Mouse (Mus musculus): ENCODE measurements around the gene Msgn1. TPM values are rescaled to one million over a fixed set of nuclear protein-coding genes. Genes with fewer than 3 reads are reported as not detected.

The Msgn1 gene
- polyA plus RNA-seq, 1 experiment from 2014 or later: not detected

GRCm38 (mm10) chr12:11222566-11222965 is 13.8 kb upstream of the Msgn1 start:
- H3K4me1 ChIP-seq (ENCODE audit: control insufficient read depth, insufficient read depth, low read length): no peaks in the 10 kb centered on the region
- no peak overlapping the region for H3K27ac ChIP-seq (ENCODE audit: low read depth, low read length)
- no peaks in the 10 kb centered on the region for H3K36me3 ChIP-seq (ENCODE audit: control insufficient read depth, insufficient read depth, low read length)
- no peak overlapping the region for H3K4me3 ChIP-seq (ENCODE audit: low read depth, low read length)
- no peaks in the 10 kb centered on the region for H3K9me3 ChIP-seq (ENCODE audit: control insufficient read depth, low read length)
- ATAC-seq (ENCODE audit: low FRiP score) (no peak), DNase-seq (ENCODE audit: low spot score, missing footprints) (no peak)
- no peaks in the 10 kb centered on the region for H3K27me3 ChIP-seq (ENCODE audit: control insufficient read depth, insufficient read depth, low read length)
- 66% methylated on average over 3 of the region's 3 CpGs for WGBS
- H3K9ac ChIP-seq (ENCODE audit: low read length): no peak overlapping the region
- H3K4me2 ChIP-seq: no peak overlapping the region

GRCm38 (mm10) chr12:11221524-11222330 is 13.0 kb upstream of the Msgn1 start:
- H3K4me3 ChIP-seq (ENCODE audit: low read depth, low read length): no peak overlapping the region
- no peak overlapping the region for H3K9ac ChIP-seq (ENCODE audit: low read length)
- DNase-seq (ENCODE audit: low spot score, missing footprints) (peak; percentile 90), ATAC-seq (ENCODE audit: low FRiP score) (peak; percentile 67)
- H3K4me1 ChIP-seq (ENCODE audit: control insufficient read depth, insufficient read depth, low read length): no peaks in the 10 kb centered on the region
- no peaks in the 10 kb centered on the region for H3K9me3 ChIP-seq (ENCODE audit: control insufficient read depth, low read length)
- H3K4me2 ChIP-seq: no peak overlapping the region
- H3K36me3 ChIP-seq (ENCODE audit: control insufficient read depth, insufficient read depth, low read length): no peaks in the 10 kb centered on the region
- H3K27ac ChIP-seq (ENCODE audit: low read depth, low read length): peak overlapping the region; percentile 17; the same call in 1 of the 2 replicates
- H3K27me3 ChIP-seq (ENCODE audit: control insufficient read depth, insufficient read depth, low read length): no peaks in the 10 kb centered on the region
- WGBS: 53% methylated on average over 20 of the region's 20 CpGs

- H3K27ac ChIP-seq (ENCODE audit: low read depth, low read length): no peak overlapping the region
- no peak overlapping the region for H3K9ac ChIP-seq (ENCODE audit: low read length)
- ATAC-seq (ENCODE audit: low FRiP score): no peak
- no peaks in the 10 kb centered on the region for H3K9me3 ChIP-seq (ENCODE audit: control insufficient read depth, low read length)
- H3K4me1 ChIP-seq (ENCODE audit: control insufficient read depth, insufficient read depth, low read length): no peaks in the 10 kb centered on the region
- H3K36me3 ChIP-seq (ENCODE audit: control insufficient read depth, insufficient read depth, low read length): no peaks in the 10 kb centered on the region
- 86% methylated on average over 7 of the region's 7 CpGs for WGBS
- no peak overlapping the region for H3K4me3 ChIP-seq (ENCODE audit: low read depth, low read length)
- no peak for DNase-seq (ENCODE audit: low spot score, missing footprints)
- no peaks in the 10 kb centered on the region for H3K27me3 ChIP-seq (ENCODE audit: control insufficient read depth, insufficient read depth, low read length)
- no peak overlapping the region for H3K4me2 ChIP-seq
Measured at GRCm38 (mm10) chr12:11217726-11218250, 9.0 kb upstream of the Msgn1 start.

- 64% methylated on average over 3 of the region's 3 CpGs for WGBS
- no peak overlapping the region for H3K4me2 ChIP-seq
- no peak overlapping the region for H3K4me3 ChIP-seq (ENCODE audit: low read depth, low read length)
Measured at GRCm38 (mm10) chr12:11216454-11216853, 7.7 kb upstream of the Msgn1 start.

GRCm38 (mm10) chr12:11215555-11215954 is 6.8 kb upstream of the Msgn1 start:
- H3K9me3 ChIP-seq (ENCODE audit: control insufficient read depth, low read length): no peaks in the 10 kb centered on the region
- DNase-seq (ENCODE audit: low spot score, missing footprints) (no peak), ATAC-seq (ENCODE audit: low FRiP score) (no peak)
- no peak overlapping the region for H3K4me2 ChIP-seq
- H3K4me3 ChIP-seq (ENCODE audit: low read depth, low read length): no peak overlapping the region
- 88% methylated on average over 2 of the region's 2 CpGs for WGBS
- H3K27ac ChIP-seq (ENCODE audit: low read depth, low read length): no peak overlapping the region
- H3K27me3 ChIP-seq (ENCODE audit: control insufficient read depth, insufficient read depth, low read length): no peaks in the 10 kb centered on the region
- no peaks in the 10 kb centered on the region for H3K4me1 ChIP-seq (ENCODE audit: control insufficient read depth, insufficient read depth, low read length)
- no peak overlapping the region for H3K9ac ChIP-seq (ENCODE audit: low read length)
- H3K36me3 ChIP-seq (ENCODE audit: control insufficient read depth, insufficient read depth, low read length): no peaks in the 10 kb centered on the region

More at GRCm38 (mm10) chr12:11216454-11216853, 7.7 kb upstream of the Msgn1 start:
- no peak for DNase-seq (ENCODE audit: low spot score, missing footprints)
- H3K36me3 ChIP-seq (ENCODE audit: control insufficient read depth, insufficient read depth, low read length): no peaks in the 10 kb centered on the region
- H3K27ac ChIP-seq (ENCODE audit: low read depth, low read length): no peak overlapping the region
- no peaks in the 10 kb centered on the region for H3K4me1 ChIP-seq (ENCODE audit: control insufficient read depth, insufficient read depth, low read length)
- no peaks in the 10 kb centered on the region for H3K27me3 ChIP-seq (ENCODE audit: control insufficient read depth, insufficient read depth, low read length)
- H3K9me3 ChIP-seq (ENCODE audit: control insufficient read depth, low read length): no peaks in the 10 kb centered on the region
- ATAC-seq (ENCODE audit: low FRiP score): no peak
- H3K9ac ChIP-seq (ENCODE audit: low read length): no peak overlapping the region

- no peak overlapping the region for H3K4me3 ChIP-seq (ENCODE audit: low read depth, low read length)
- H3K27ac ChIP-seq (ENCODE audit: low read depth, low read length): no peak overlapping the region
- ATAC-seq (ENCODE audit: low FRiP score): no peak
- no peaks in the 10 kb centered on the region for H3K4me1 ChIP-seq (ENCODE audit: control insufficient read depth, insufficient read depth, low read length)
- H3K27me3 ChIP-seq (ENCODE audit: control insufficient read depth, insufficient read depth, low read length): no peaks in the 10 kb centered on the region
- H3K36me3 ChIP-seq (ENCODE audit: control insufficient read depth, insufficient read depth, low read length): no peaks in the 10 kb centered on the region
- no peak overlapping the region for H3K9ac ChIP-seq (ENCODE audit: low read length)
- H3K4me2 ChIP-seq: no peak overlapping the region
- no peaks in the 10 kb centered on the region for H3K9me3 ChIP-seq (ENCODE audit: control insufficient read depth, low read length)
- no peak for DNase-seq (ENCODE audit: low spot score, missing footprints)
Measured at GRCm38 (mm10) chr12:11214776-11215175, 6.0 kb upstream of the Msgn1 start.

GRCm38 (mm10) chr12:11212881-11213280 is 4.1 kb upstream of the Msgn1 start:
- H3K4me2 ChIP-seq: no peak overlapping the region
- no peaks in the 10 kb centered on the region for H3K4me1 ChIP-seq (ENCODE audit: control insufficient read depth, insufficient read depth, low read length)
- ATAC-seq (ENCODE audit: low FRiP score) (no peak), DNase-seq (ENCODE audit: low spot score, missing footprints) (no peak)
- H3K9me3 ChIP-seq (ENCODE audit: control insufficient read depth, low read length): no peaks in the 10 kb centered on the region
- 88% methylated on average over 1 of the region's 1 CpGs for WGBS
- no peaks in the 10 kb centered on the region for H3K36me3 ChIP-seq (ENCODE audit: control insufficient read depth, insufficient read depth, low read length)
- no peak overlapping the region for H3K9ac ChIP-seq (ENCODE audit: low read length)
- no peak overlapping the region for H3K4me3 ChIP-seq (ENCODE audit: low read depth, low read length)
- no peak overlapping the region for H3K27ac ChIP-seq (ENCODE audit: low read depth, low read length)
- H3K27me3 ChIP-seq (ENCODE audit: control insufficient read depth, insufficient read depth, low read length): no peaks in the 10 kb centered on the region

GRCm38 (mm10) chr12:11210361-11210760 is 1.6 kb upstream of the Msgn1 start:
- Histone ChIP-seq H3K4me3 (ENCODE audit: low read depth, low read length) (no peak overlapping the region), H3K27me3 (ENCODE audit: control insufficient read depth, insufficient read depth, low read length) (no peaks in the 10 kb centered on the region), H3K4me2 (no peak overlapping the region), H3K36me3 (ENCODE audit: control insufficient read depth, insufficient read depth, low read length) (no peaks in the 10 kb centered on the region), H3K9me3 (ENCODE audit: control insufficient read depth, low read length) (no peaks in the 10 kb centered on the region), H3K9ac (ENCODE audit: low read length) (no peak overlapping the region), H3K27ac (ENCODE audit: low read depth, low read length) (no peak overlapping the region), H3K4me1 (ENCODE audit: control insufficient read depth, insufficient read depth, low read length) (no peaks in the 10 kb centered on the region)
- DNase-seq (ENCODE audit: low spot score, missing footprints): peak; percentile 10
- WGBS: 85% methylated on average over 3 of the region's 3 CpGs
- no peak for ATAC-seq (ENCODE audit: low FRiP score)

- no peak overlapping the region for H3K4me3 ChIP-seq (ENCODE audit: low read depth, low read length)
- no peaks in the 10 kb centered on the region for H3K4me1 ChIP-seq (ENCODE audit: control insufficient read depth, insufficient read depth, low read length)
- no peak overlapping the region for H3K9ac ChIP-seq (ENCODE audit: low read length)
- no peak overlapping the region for H3K4me2 ChIP-seq
- H3K27me3 ChIP-seq (ENCODE audit: control insufficient read depth, insufficient read depth, low read length): no peaks in the 10 kb centered on the region
- ATAC-seq (ENCODE audit: low FRiP score) (no peak), DNase-seq (ENCODE audit: low spot score, missing footprints) (no peak)
- no peaks in the 10 kb centered on the region for H3K36me3 ChIP-seq (ENCODE audit: control insufficient read depth, insufficient read depth, low read length)
- H3K9me3 ChIP-seq (ENCODE audit: control insufficient read depth, low read length): no peaks in the 10 kb centered on the region
- H3K27ac ChIP-seq (ENCODE audit: low read depth, low read length): no peak overlapping the region
- WGBS: 77% methylated on average over 5 of the region's 5 CpGs
Measured at GRCm38 (mm10) chr12:11209636-11210035, 864 bp upstream of the Msgn1 start.

All from midbrain, embryonic 11.5 days (tissue).